Mouse (Mus musculus) frontal cortex, adult (tissue): ENCODE results near the gene Rab27a.

Experiments used
- ATAC-seq: cut with Nextera tagmentation; 2 replicates; pipeline ENCODE4 v1.9.2; 2017; ENCODE audit warnings: mild to moderate bottlenecking, moderate library complexity, mixed read lengths; ENCODE audit not compliant: low TSS enrichment

Gene Rab27a

GRCm38 (mm10) chr9:73044146-73045079, at the start of gene Rab27a:
Gene Rab27a (plus strand): TSS chr9:73044854.
- peak; percentile 76 for ATAC-seq

- no peak for ATAC-seq
These were observed 48.5 kb upstream of the Rab27a start for GRCm38 (mm10) chr9:72996167-72996566.

GRCm38 (mm10) chr9:72996806-72997205, 47.8 kb upstream of the Rab27a start:
- no peak for ATAC-seq

- no peak for ATAC-seq
These were observed 44.2 kb upstream of the Rab27a start for GRCm38 (mm10) chr9:73000487-73000886.

- ATAC-seq, result no peak
These were observed 43.2 kb upstream of the Rab27a start for GRCm38 (mm10) chr9:73001314-73002011.

- ATAC-seq, result no peak
These were observed 42.5 kb upstream of the Rab27a start for GRCm38 (mm10) chr9:73002177-73002576.

GRCm38 (mm10) chr9:73004076-73004475, 40.6 kb upstream of the Rab27a start:
- no peak for ATAC-seq

- no peak for ATAC-seq
These were observed 39.5 kb upstream of the Rab27a start for GRCm38 (mm10) chr9:73005106-73005505.

- no peak for ATAC-seq
These were observed 38.5 kb upstream of the Rab27a start for GRCm38 (mm10) chr9:73006175-73006574.

- no peak for ATAC-seq
These were observed 36.3 kb upstream of the Rab27a start for GRCm38 (mm10) chr9:73008384-73008783.

- peak; percentile 50; the same call in 1 of the 2 replicates for ATAC-seq
These were observed 32.0 kb upstream of the Rab27a start for GRCm38 (mm10) chr9:73012629-73013028.

GRCm38 (mm10) chr9:73014724-73015123, 29.9 kb upstream of the Rab27a start:
- ATAC-seq, result peak; percentile 84

- no peak for ATAC-seq
These were observed 24.8 kb upstream of the Rab27a start for GRCm38 (mm10) chr9:73019841-73020240.

GRCm38 (mm10) chr9:73020566-73021097, 24.0 kb upstream of the Rab27a start:
- no peak for ATAC-seq

- peak; percentile 75 for ATAC-seq
These were observed 18.6 kb upstream of the Rab27a start for GRCm38 (mm10) chr9:73025818-73026636.

GRCm38 (mm10) chr9:73030443-73030842, 14.2 kb upstream of the Rab27a start:
- no peak for ATAC-seq

GRCm38 (mm10) chr9:73031421-73031820, 13.2 kb upstream of the Rab27a start:
- ATAC-seq, result no peak

- ATAC-seq, result no peak
These were observed 11.2 kb upstream of the Rab27a start for GRCm38 (mm10) chr9:73033406-73033805.

GRCm38 (mm10) chr9:73039222-73039945, 5.3 kb upstream of the Rab27a start:
- ATAC-seq, result peak; percentile 84

GRCm38 (mm10) chr9:73040080-73040479, 4.6 kb upstream of the Rab27a start, which contains the start of gene Pigb:
Gene Pigb (minus strand): TSS chr9:73040378.
- no peak for ATAC-seq

GRCm38 (mm10) chr9:73045204-73045603, 550 bp downstream of the Rab27a start:
- peak; percentile 22; the same call in 1 of the 2 replicates for ATAC-seq
